Mouse (Mus musculus) cerebellum, adult 2 months (tissue): ENCODE results near the gene Simc1.

ENCODE experiments used
- CTCF ChIP-seq: fragments of 200-500 bp; IDR thresholded peaks from 2 replicates; pipeline ENCODE4 v1.5.1; 2011; ENCODE audit warnings: low read depth, mild to moderate bottlenecking, control low read depth, low read length, moderate library complexity, borderline replicate concordance; ENCODE audit not compliant: insufficient read depth
- POLR2A ChIP-seq: fragments of 200-500 bp; IDR thresholded peaks from 2 replicates; pipeline ENCODE4 v1.6.1; 2011; ENCODE audit warnings: low read length, control low read depth, borderline replicate concordance; ENCODE audit not compliant: insufficient read depth

DNA sequence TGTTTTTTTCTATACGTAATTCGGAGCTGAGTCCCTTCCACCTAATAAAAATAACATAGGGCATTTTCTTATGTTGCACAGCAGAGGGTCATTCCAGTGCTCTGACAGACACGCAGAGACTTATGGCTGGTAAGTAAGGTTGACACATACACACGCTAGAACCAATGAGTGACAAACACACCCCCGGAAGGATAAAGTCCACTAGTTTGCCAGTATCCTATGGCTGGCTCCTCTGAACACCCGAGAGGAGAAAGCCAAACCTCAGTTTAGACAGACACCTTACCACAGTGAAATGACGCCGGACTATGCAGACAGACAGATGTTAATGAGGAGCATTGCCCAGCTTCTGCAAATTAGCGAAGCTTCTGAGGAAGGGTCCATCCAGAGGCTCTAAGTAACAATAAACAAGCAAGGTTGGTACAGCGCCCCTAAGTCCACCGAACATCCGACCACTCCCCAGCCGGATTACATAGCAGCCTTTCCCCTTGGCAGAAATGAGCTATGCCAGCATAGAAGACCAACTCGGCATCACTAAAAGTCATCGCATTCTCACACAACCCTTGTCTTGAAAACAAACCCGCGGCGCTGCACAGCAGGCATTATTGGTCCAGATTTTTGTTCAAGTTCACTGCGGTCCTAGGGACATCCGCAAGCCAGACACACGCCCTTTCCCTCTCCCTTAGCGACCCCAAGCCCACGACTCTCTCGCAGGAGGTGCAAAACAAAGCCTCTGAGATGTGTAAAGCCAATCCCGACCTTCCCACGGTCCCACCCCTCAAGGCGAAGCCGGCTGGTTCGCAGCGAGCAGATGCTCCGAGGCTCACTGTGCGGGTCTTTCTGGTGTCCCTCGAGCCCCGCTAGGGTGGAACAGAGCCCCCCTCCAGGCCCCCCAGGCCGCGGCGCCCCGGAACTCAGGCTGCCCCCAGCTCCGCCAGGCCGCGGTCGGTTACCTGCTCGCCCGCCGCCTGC lies 60.9 kb downstream of the Simc1 start:
- TF ChIP-seq CTCF = no peak
- TF ChIP-seq POLR2A = no peak
